8 mouse cellular contexts compared by ENCODE assay signal in the genomic region with DNA sequence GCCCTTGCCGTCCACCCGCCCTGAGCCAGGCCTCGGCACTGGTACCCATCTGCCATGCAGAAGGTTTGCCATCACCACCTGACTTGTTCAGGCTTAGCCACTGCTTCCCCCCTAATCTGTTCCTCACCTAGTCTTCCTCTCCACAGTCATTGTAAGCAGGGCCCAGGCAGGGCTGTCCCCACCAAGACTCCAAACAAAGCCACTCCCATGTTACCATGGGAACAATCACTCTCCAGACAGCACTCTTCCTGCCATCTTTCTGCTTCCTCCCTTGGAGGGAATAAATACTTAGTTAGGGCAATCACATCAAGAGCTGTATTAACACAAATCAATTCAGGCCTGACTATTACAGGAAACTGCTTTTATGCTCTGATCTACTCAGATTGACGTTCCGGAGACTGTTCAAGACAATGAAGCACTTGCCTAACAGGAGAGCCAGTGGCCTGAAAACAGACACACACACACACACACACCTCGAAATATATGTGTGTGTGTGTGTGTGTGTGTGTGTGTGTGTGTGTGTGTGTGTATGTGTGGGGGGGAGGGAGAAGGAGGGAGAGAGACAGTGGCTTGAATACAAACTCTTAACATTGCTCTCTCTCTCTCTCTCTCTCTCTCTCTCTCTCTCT. TPM values are rescaled to one million over a fixed set of nuclear protein-coding genes. Genes with fewer than 3 reads are reported as not detected.
DNase-seq lines count a peak whose midpoint lies in the region; ATAC-seq and TF ChIP-seq lines count a peak whose summit lies in the region.

No protein-coding gene starts in this region.

- peaks cover 0 to 2% of the 10 kb centered on the region in 2 experiments; a peak in 2 of 4 replicates for H3K4me1 ChIP-seq in CH12.LX (ENCODE audit: control insufficient read depth in 1 of 2, insufficient read depth in 2 of 2)
- peaks cover 12% of the 10 kb centered on the region for H3K4me1 ChIP-seq in embryonic facial prominence, embryonic 10.5 days
- H3K4me1 ChIP-seq in liver, embryonic 14.5 days (replicated peaks; ENCODE audit: control insufficient read depth in 2 of 2, insufficient read depth in 2 of 2, low read length in 1 of 2) = peaks cover 0 to 2% of the 10 kb centered on the region in 2 experiments; a peak in 1 of 4 replicates

- no peak for TF ChIP-seq POLR2A in CH12.LX (IDR thresholded peaks at IDR 0.05; ENCODE audit: low read depth, low read length)

- in situ Hi-C loops in CH12.LX (cut with MboI; ENCODE audit: low pct_ligation_motif_present, low pct_unique_long_range_greater_than_20kb, low sequenced_read_pairs) = no loop called here

- peak; percentile 7 for DNase-seq in CH12.LX (ENCODE audit: extremely low read depth)
- peak; percentile 37 for DNase-seq in embryonic facial prominence, embryonic 10.5 days (ENCODE audit: low spot score)
- peak; percentile 12 for DNase-seq in heart, postnatal 25 days (ENCODE audit: low spot score)
- peak; percentile 48 to 58 (median 54) for DNase-seq in liver, embryonic 14.5 days (ENCODE audit: low read depth in 3 of 3, low spot score in 3 of 3)
- peak; percentile 51 for DNase-seq in naive thymus-derived CD4-positive, alpha-beta T cell, adult 2 months (ENCODE audit: low read depth)
- no peak for DNase-seq in right cerebral cortex, postnatal 25 days
- DNase-seq in adrenal gland, adult (ENCODE audit: inconsistent age in 2 of 2, low spot score in 1 of 2) = no peak
- DNase-seq in thymus, adult 18-20 months = no peak

- H3K9me3 ChIP-seq in CH12.LX (replicated peaks; ENCODE audit: low read length) = no peaks in the 10 kb centered on the region
- H3K9me3 ChIP-seq in embryonic facial prominence, embryonic 10.5 days = no peaks in the 10 kb centered on the region
- no peaks in the 10 kb centered on the region for H3K9me3 ChIP-seq in liver, embryonic 14.5 days (ENCODE audit: control insufficient read depth, low read length)

- no peaks in the 10 kb centered on the region for H3K79me2 ChIP-seq in CH12.LX (replicated peaks; ENCODE audit: control insufficient read depth, extremely low read depth, insufficient read depth, poor library complexity, severe bottlenecking)

- 57% methylated on average over 6 of the region's 6 CpGs for WGBS in embryonic facial prominence, embryonic 10.5 days
- 15% methylated on average over 6 of the region's 6 CpGs for WGBS in liver, embryonic 14.5 days (ENCODE audit: insufficient replicate concordance)

- no peak overlapping the region for H3K4me2 ChIP-seq in CH12.LX (ENCODE audit: insufficient read depth, low read depth, poor library complexity, severe bottlenecking)
- no peak overlapping the region for H3K4me2 ChIP-seq in liver, embryonic 14.5 days (ENCODE audit: low read depth)

- dilution Hi-C loops in CH12.LX (cut with MboI; ENCODE audit: extremely low pct_ligation_motif_present, extremely low pct_unique_long_range_greater_than_20kb, low sequenced_read_pairs) = no loop called here

- H3K27me3 ChIP-seq in CH12.LX (replicated peaks) = no peaks in the 10 kb centered on the region
- no peaks in the 10 kb centered on the region for H3K27me3 ChIP-seq in embryonic facial prominence, embryonic 10.5 days (replicated peaks; ENCODE audit: low read depth, poor library complexity, severe bottlenecking)
- no peaks in the 10 kb centered on the region for H3K27me3 ChIP-seq in liver, embryonic 14.5 days (ENCODE audit: control insufficient read depth, insufficient read depth, low read length)

- intact Hi-C loops in heart, postnatal 25 days (cut with DNase I) = no loop called here

- H3K9ac ChIP-seq in CH12.LX (ENCODE audit: insufficient read depth, low read depth) = no peak overlapping the region
- no peak overlapping the region for H3K9ac ChIP-seq in liver, embryonic 14.5 days (replicated peaks)

- no peak overlapping the region for H3K27ac ChIP-seq in CH12.LX (ENCODE audit: insufficient read depth, low read depth)
- peak overlapping the region; percentile 61; the same call in 1 of the 2 replicates for H3K27ac ChIP-seq in embryonic facial prominence, embryonic 10.5 days (replicated peaks)
- no peak overlapping the region for H3K27ac ChIP-seq in liver, embryonic 14.5 days

- TF ChIP-seq CTCF in CH12.LX (conservative IDR thresholded peaks at IDR 0.05 in 1 of 2, IDR thresholded peaks at IDR 0.05 in 1 of 2; ENCODE audit: low read depth in 2 of 2, low read length in 2 of 2) = no peak
- no peak for TF ChIP-seq CTCF in liver, embryonic 14.5 days (IDR thresholded peaks at IDR 0.05; ENCODE audit: low read depth)

- TF ChIP-seq RAD21 in CH12.LX (IDR thresholded peaks at IDR 0.05; ENCODE audit: low read depth, low read length) = no peak

- no peak overlapping the region for H3K4me3 ChIP-seq in CH12.LX (replicated peaks in 1 of 3; ENCODE audit: low read depth in 2 of 3, low read length in 2 of 3, poor library complexity in 1 of 3)
- H3K4me3 ChIP-seq in embryonic facial prominence, embryonic 10.5 days = no peak overlapping the region
- no peak overlapping the region for H3K4me3 ChIP-seq in liver, embryonic 14.5 days (ENCODE audit: insufficient read depth in 1 of 2, low read depth in 2 of 2, low read length in 2 of 2)

- no peaks in the 10 kb centered on the region for H3K36me3 ChIP-seq in CH12.LX (replicated peaks in 1 of 2; ENCODE audit: control insufficient read depth in 1 of 2, insufficient read depth in 1 of 2, low read length in 1 of 2)
- H3K36me3 ChIP-seq in embryonic facial prominence, embryonic 10.5 days (replicated peaks) = no peaks in the 10 kb centered on the region
- H3K36me3 ChIP-seq in liver, embryonic 14.5 days (replicated peaks; ENCODE audit: control insufficient read depth, insufficient read depth, low read depth) = no peaks in the 10 kb centered on the region

- no peak for TF ChIP-seq EP300 in CH12.LX (IDR thresholded peaks at IDR 0.05; ENCODE audit: low read length)
- no peak for TF ChIP-seq EP300 in liver, embryonic 14.5 days (IDR thresholded peaks at IDR 0.05; ENCODE audit: low read depth)

- peak; percentile 73 for ATAC-seq in liver, embryonic 14.5 days (ENCODE audit: insufficient read depth)

TF ChIP-seq in CH12.LX, 34 proteins besides CTCF, POLR2A, EP300 and RAD21:
- TF ChIP-seq POLR2AphosphoS2 (IDR thresholded peaks at IDR 0.05; ENCODE audit: low read depth, low read length) (no peak), MAX (IDR thresholded peaks at IDR 0.05; ENCODE audit: low read length) (no peak), ETS1 (conservative IDR thresholded peaks at IDR 0.05; ENCODE audit: low read depth, low read length) (no peak), NELFE (IDR thresholded peaks at IDR 0.05; ENCODE audit: low read depth, low read length) (no peak), TBP (conservative IDR thresholded peaks at IDR 0.05; ENCODE audit: low read depth, low read length) (no peak), JUND (conservative IDR thresholded peaks at IDR 0.05; ENCODE audit: low read depth, low read length) (no peak), JUN (IDR thresholded peaks at IDR 0.05; ENCODE audit: insufficient read depth, low read depth, low read length) (no peak), ZMIZ1 (IDR thresholded peaks at IDR 0.05; ENCODE audit: low read depth, low read length) (no peak), GABPA (IDR thresholded peaks at IDR 0.05; ENCODE audit: insufficient replicate concordance, low read depth, low read length) (no peak), E2F4 (IDR thresholded peaks at IDR 0.05; ENCODE audit: insufficient replicate concordance, low read depth, low read length) (no peak), USF1 (IDR thresholded peaks at IDR 0.05; ENCODE audit: low read depth, low read length) (no peak), SIN3A (IDR thresholded peaks at IDR 0.05; ENCODE audit: low read length) (no peak), ZNF384 (IDR thresholded peaks at IDR 0.05; ENCODE audit: low read depth, low read length) (no peak), CHD1 (IDR thresholded peaks at IDR 0.05; ENCODE audit: low read depth, low read length) (no peak), HCFC1 (IDR thresholded peaks at IDR 0.05; ENCODE audit: low read depth, low read length) (no peak), USF2 (conservative IDR thresholded peaks at IDR 0.05; ENCODE audit: low read depth, low read length) (no peak), ZC3H11A (IDR thresholded peaks at IDR 0.05; ENCODE audit: low read depth, low read length) (no peak)

RNA-seq across cellular contexts. Expression of a gene that starts 10.9 kb away (rescaled TPM):
- total RNA-seq in CH12.LX (2012; rRNA removed) (not detected in 2 replicates), CH12.LX (2014; rRNA removed) (not detected in 2 replicates)
- polyA plus RNA-seq in CH12.LX (2012; ENCODE audit: insufficient read length, low read depth) = not detected in 2 replicates
- not detected in 2 replicates for polyA plus RNA-seq in embryonic facial prominence, embryonic 10.5 days (2016; fragmentation: Nextera tagmentation; extraction: Ambion mirVana)
- total RNA-seq in heart, postnatal 25 days (2021) = not detected
- polyA plus RNA-seq in liver, embryonic 14.5 days (2012; rRNA removed) = 0.07 and 0.09 TPM in 2 replicates
- polyA plus RNA-seq in liver, embryonic 14.5 days (2014; fragmentation: Nextera tagmentation; extraction: Ambion mirVana) = not detected in 2 replicates

RNA-seq across cellular contexts. Expression of a gene that starts 56.4 kb away (rescaled TPM):
- total RNA-seq in CH12.LX (2012; rRNA removed) = not detected in 2 replicates
- total RNA-seq in CH12.LX (2014; rRNA removed) = not detected in 2 replicates
- not detected in 2 replicates for polyA plus RNA-seq in CH12.LX (2012; ENCODE audit: insufficient read length, low read depth)
- polyA plus RNA-seq in embryonic facial prominence, embryonic 10.5 days (2016; fragmentation: Nextera tagmentation; extraction: Ambion mirVana) = 0.25 TPM in 1 of 2 replicates, not detected in the other
- not detected for total RNA-seq in heart, postnatal 25 days (2021)
- polyA plus RNA-seq in liver, embryonic 14.5 days (2012; rRNA removed) = not detected in 2 replicates
- polyA plus RNA-seq in liver, embryonic 14.5 days (2014; fragmentation: Nextera tagmentation; extraction: Ambion mirVana) = not detected in 2 replicates

Comparison
In these comparisons a context has a peak if more than half of its experiments do, and no peak if none do; other contexts are left out.
1. DNase-seq: peak in CH12.LX (single experiment), embryonic facial prominence, embryonic 10.5 days (single experiment), heart, postnatal 25 days (single experiment), liver, embryonic 14.5 days (3 of 3) and naive thymus-derived CD4-positive, alpha-beta T cell, adult 2 months (single experiment); none in right cerebral cortex, postnatal 25 days (single experiment), adrenal gland, adult (0 of 2) and thymus, adult 18-20 months (0 of 2).